Mouse (Mus musculus) bone marrow, adult 2 months (tissue): ENCODE data around the gene Ntng1.

Source experiments
- CTCF ChIP-seq: fragments of 200-500 bp; IDR thresholded peaks from 2 replicates; pipeline ENCODE4 v1.5.1; 2011; ENCODE audit warnings: low read length, control low read depth; ENCODE audit not compliant: control insufficient read depth, insufficient read depth
- POLR2A ChIP-seq: fragments of 200-500 bp; IDR thresholded peaks from 2 replicates; pipeline ENCODE4 v1.6.1; 2011; ENCODE audit warnings: low read depth, mild to moderate bottlenecking, control low read depth, low read length, borderline replicate concordance; ENCODE audit not compliant: control insufficient read depth

- TF ChIP-seq CTCF (no peak), POLR2A (no peak)
Observed at GRCm38 (mm10) chr3:110048152-110048551, 95.7 kb downstream of the Ntng1 start.
